Mouse (Mus musculus): ENCODE measurements around the gene Kiz.
A peak's percentile ranks its signal among the peaks of the same experiment; 100 is the strongest.

Kiz gene

GRCm38 (mm10) chr2:146975453-146976028 lies 119.9 kb downstream of the Kiz start:
- no peak for DNase-seq (ENCODE audit: low read depth, low spot score)

- no peak for DNase-seq (ENCODE audit: low read depth, low spot score)
Observed at GRCm38 (mm10) chr2:146982786-146983185, 127.1 kb downstream of the Kiz start.

GRCm38 (mm10) chr2:146984831-146985230 lies 129.2 kb downstream of the Kiz start:
- no peak for DNase-seq (ENCODE audit: low read depth, low spot score)

- no peak for DNase-seq (ENCODE audit: low read depth, low spot score)
Observed at GRCm38 (mm10) chr2:146985807-146986206, 130.1 kb downstream of the Kiz start.

GRCm38 (mm10) chr2:146986429-146986828 lies 130.8 kb downstream of the Kiz start:
- DNase-seq (ENCODE audit: low read depth, low spot score), result no peak

DNA sequence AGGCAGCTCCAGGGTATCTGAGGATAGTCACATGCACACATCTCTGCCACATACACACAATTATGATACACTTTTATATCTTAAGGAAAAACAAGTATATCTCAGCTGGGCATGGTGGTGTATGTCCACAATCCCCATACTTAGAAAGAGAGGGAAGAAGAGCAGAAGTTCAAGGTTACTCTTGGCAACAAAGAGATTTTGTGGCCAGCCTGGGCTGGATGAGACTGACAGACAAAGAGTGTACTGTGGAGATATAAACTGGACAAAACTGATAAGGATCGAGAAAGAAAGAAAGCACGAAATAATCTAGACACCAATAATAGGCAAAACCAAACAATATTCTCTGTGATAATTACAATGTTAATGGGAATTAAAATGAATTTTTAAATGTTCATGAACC lies 151.6 kb downstream of the Kiz start:
- no peak for DNase-seq (ENCODE audit: low read depth, low spot score)

- no peak for DNase-seq (ENCODE audit: low read depth, low spot score)
Observed at GRCm38 (mm10) chr2:147009084-147009483, 153.4 kb downstream of the Kiz start.

DNA sequence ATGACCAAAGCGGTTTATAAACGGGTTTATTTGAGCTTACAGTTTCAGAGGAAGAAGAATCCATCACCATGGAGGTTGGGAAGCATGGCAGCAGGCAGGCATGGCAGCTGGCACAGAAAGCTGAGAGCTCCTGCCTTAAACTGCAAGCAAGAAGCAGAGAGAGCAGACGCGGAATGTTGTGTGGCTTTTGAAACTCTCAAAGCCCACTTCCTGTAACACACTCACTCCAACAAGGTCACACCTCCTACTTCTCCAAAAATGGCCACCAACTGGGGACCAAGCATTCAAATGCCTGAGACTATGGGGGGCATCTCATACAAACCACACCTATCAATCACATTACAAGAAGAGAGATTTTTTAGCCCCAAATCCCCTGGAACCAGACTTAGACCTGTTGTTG lies 154.5 kb downstream of the Kiz start:
- DNase-seq (ENCODE audit: low read depth, low spot score), result no peak

- no peak for DNase-seq (ENCODE audit: low read depth, low spot score)
Observed at GRCm38 (mm10) chr2:147010952-147011351, 155.3 kb downstream of the Kiz start.

GRCm38 (mm10) chr2:147011474-147012140 lies 155.9 kb downstream of the Kiz start:
- DNase-seq (ENCODE audit: low read depth, low spot score), result no peak

GRCm38 (mm10) chr2:147012141-147012622 lies 156.5 kb downstream of the Kiz start:
- DNase-seq (ENCODE audit: low read depth, low spot score), result no peak

- peak; percentile 92 for DNase-seq (ENCODE audit: low read depth, low spot score)
Observed at GRCm38 (mm10) chr2:147012623-147013184, 157.0 kb downstream of the Kiz start, which contains the start of gene Xrn2. Xrn2 (plus strand) TSS chr2:147012996.

DNA sequence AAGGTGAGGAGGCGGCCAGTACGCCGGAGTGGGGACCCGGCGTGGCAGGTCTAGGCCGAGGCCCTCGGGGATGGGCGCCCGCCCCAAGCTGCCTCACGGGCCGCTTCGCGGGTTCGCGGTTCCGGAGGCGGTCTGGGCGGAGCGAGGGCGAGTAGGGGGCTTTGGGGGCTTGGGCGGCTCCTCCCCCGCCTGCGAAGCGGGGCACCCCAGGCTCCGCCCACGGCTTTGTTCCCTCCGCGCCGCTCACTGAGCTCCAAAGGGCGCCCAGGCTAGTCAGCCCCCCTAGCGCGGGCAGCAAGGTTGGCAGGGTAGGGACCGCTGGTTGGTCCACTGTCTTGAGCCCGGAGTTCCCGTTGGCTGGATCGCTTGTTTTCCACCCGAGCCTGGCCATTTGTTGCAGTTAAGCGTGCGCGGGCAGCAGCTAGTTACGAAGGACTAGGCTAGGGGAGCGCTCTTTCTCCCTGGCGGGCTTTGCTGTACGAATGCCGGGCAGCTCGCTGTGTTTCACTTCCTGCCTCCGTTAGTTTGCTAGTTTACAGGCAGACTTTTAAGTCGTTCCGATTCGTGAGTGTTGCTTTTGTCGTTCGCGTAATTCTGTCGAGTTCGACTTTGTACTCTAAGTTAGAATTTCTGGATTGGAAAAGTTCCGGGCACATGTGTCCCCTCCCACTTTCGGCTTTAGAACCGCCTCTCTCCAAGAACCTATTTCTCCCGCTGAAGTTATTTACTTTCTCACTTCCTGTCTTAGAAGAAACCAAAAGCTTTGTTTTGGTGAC lies 157.7 kb downstream of the Kiz start:
- DNase-seq (ENCODE audit: low read depth, low spot score), result peak; percentile 52

- no peak for DNase-seq (ENCODE audit: low read depth, low spot score)
Observed at GRCm38 (mm10) chr2:147014101-147014886, 158.6 kb downstream of the Kiz start.
